Mouse (Mus musculus): Measurements from ENCODE around the gene Il17rd. TPM values are rescaled to one million over a fixed set of nuclear protein-coding genes. Genes with fewer than 3 reads are reported as not detected.

Il17rd gene
- polyA plus RNA-seq, 1 experiment from 2014 or later, result 4.7 TPM

DNA sequence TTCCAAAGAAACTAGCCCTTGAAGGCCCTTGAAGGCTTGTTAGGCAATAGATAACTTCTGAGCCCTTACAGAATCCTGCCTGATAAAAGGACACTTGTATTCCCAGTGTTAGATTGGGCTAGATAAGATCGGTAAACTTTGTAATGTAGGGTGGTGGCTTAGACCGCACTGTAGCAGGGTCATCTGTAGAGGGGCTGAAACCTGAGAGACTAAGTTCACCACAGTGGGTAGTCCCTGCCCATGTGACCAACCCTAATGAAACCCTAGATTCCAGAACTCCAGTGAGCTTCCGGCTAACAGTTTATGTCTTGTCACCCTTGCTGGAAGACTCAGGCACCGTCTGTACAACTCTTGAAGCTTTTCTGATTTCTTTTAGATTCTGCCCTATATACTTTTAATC, 25.1 kb upstream of the Il17rd start:
- Histone ChIP-seq H3K27ac (ENCODE audit: low read depth, low read length) (no peak overlapping the region), H3K27me3 (ENCODE audit: control insufficient read depth, insufficient read depth, low read length) (no peaks in the 10 kb centered on the region), H3K4me2 (no peak overlapping the region), H3K9me3 (ENCODE audit: control insufficient read depth, low read length) (no peaks in the 10 kb centered on the region), H3K4me1 (ENCODE audit: control insufficient read depth, insufficient read depth, low read length) (no peaks in the 10 kb centered on the region), H3K9ac (ENCODE audit: low read length) (no peak overlapping the region), H3K36me3 (ENCODE audit: control insufficient read depth, insufficient read depth, low read length) (no peaks in the 10 kb centered on the region), H3K4me3 (ENCODE audit: low read depth, low read length) (no peak overlapping the region)
- 77% methylated on average over 4 of the region's 4 CpGs for WGBS
- DNase-seq (ENCODE audit: low spot score, missing footprints) (no peak), ATAC-seq (ENCODE audit: low FRiP score) (no peak)

DNA sequence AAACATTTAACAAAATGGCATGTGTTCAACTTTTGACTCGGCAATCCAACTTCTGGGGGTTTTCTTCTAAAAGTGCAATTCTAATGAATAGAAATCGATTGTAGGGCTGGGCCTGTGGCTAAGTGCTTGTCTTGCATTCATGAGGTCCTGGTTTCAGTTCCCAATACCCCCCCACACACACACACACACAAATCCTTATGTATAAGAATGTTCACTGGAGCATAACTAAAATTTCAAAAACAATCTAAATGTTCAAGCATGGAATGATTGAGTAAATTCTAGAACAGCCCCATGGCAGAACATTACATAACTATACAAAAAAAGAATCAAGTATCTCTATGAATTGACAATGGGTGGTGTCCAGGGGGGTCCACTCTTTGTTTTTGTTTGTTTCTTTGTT, 20.8 kb upstream of the Il17rd start:
- no peak for ATAC-seq (ENCODE audit: low FRiP score)
- H3K4me2 ChIP-seq, result no peak overlapping the region
- no peaks in the 10 kb centered on the region for H3K27me3 ChIP-seq (ENCODE audit: control insufficient read depth, insufficient read depth, low read length)
- no peak overlapping the region for H3K9ac ChIP-seq (ENCODE audit: low read length)
- no peaks in the 10 kb centered on the region for H3K9me3 ChIP-seq (ENCODE audit: control insufficient read depth, low read length)
- H3K36me3 ChIP-seq (ENCODE audit: control insufficient read depth, insufficient read depth, low read length), result no peaks in the 10 kb centered on the region
- H3K4me3 ChIP-seq (ENCODE audit: low read depth, low read length), result no peak overlapping the region
- no peak for DNase-seq (ENCODE audit: low spot score, missing footprints)
- WGBS, result 90% methylated on average over 2 of the region's 2 CpGs
- no peaks in the 10 kb centered on the region for H3K4me1 ChIP-seq (ENCODE audit: control insufficient read depth, insufficient read depth, low read length)
- H3K27ac ChIP-seq (ENCODE audit: low read depth, low read length), result no peak overlapping the region

DNA sequence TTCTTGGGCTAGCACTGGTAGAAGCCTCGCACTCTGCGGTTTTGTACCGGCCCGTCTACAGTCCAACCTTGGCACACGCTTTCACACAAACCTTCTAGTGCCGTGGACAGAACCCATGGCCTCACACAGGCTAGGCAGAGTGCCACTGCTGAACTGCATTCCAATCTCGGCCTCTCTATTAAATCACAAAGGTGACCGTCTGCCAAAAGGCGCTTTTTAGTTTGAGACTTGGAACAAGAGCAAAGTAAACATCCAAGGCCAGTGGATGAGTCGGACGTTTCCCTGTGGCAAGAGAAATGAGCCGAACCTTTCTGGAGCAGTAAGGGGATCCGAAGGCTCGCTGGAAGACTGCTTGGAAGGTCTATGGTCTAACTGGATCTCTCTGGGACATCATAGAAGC, 18.9 kb upstream of the Il17rd start:
- ATAC-seq (ENCODE audit: low FRiP score) (no peak), DNase-seq (ENCODE audit: low spot score, missing footprints) (no peak)
- Histone ChIP-seq H3K27me3 (ENCODE audit: control insufficient read depth, insufficient read depth, low read length) (no peaks in the 10 kb centered on the region), H3K4me2 (no peak overlapping the region), H3K36me3 (ENCODE audit: control insufficient read depth, insufficient read depth, low read length) (no peaks in the 10 kb centered on the region), H3K9me3 (ENCODE audit: control insufficient read depth, low read length) (no peaks in the 10 kb centered on the region), H3K27ac (ENCODE audit: low read depth, low read length) (no peak overlapping the region), H3K4me1 (ENCODE audit: control insufficient read depth, insufficient read depth, low read length) (no peaks in the 10 kb centered on the region), H3K4me3 (ENCODE audit: low read depth, low read length) (no peak overlapping the region), H3K9ac (ENCODE audit: low read length) (no peak overlapping the region)
- WGBS, result 91% methylated on average over 14 of the region's 14 CpGs

DNA sequence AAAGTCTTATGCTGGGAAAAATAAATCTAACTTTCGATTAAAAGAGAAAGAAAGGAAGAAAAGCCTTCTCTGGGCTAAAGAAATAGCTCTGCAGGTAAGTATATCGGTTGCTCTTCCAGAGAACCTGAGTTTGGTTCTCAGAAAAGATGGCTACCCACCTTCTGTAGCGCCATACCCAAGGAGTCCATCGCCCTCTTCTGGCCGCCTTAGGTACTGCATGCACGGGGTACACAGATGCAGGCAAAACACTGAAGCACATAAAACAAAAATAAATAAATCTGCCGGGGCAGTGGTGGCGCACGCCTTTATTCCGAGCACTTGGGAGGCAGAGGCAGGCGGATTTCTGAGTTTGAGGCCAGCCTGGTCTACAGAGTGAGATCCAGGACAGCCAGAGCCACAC, 15.9 kb upstream of the Il17rd start:
- ATAC-seq (ENCODE audit: low FRiP score) (no peak), DNase-seq (ENCODE audit: low spot score, missing footprints) (peak; percentile 94)
- Histone ChIP-seq H3K9me3 (ENCODE audit: control insufficient read depth, low read length) (no peaks in the 10 kb centered on the region), H3K27ac (ENCODE audit: low read depth, low read length) (no peak overlapping the region), H3K4me2 (no peak overlapping the region), H3K27me3 (ENCODE audit: control insufficient read depth, insufficient read depth, low read length) (no peaks in the 10 kb centered on the region), H3K9ac (ENCODE audit: low read length) (no peak overlapping the region), H3K4me1 (ENCODE audit: control insufficient read depth, insufficient read depth, low read length) (no peaks in the 10 kb centered on the region), H3K4me3 (ENCODE audit: low read depth, low read length) (no peak overlapping the region), H3K36me3 (ENCODE audit: control insufficient read depth, insufficient read depth, low read length) (no peaks in the 10 kb centered on the region)
- WGBS, result 42% methylated on average over 11 of the region's 11 CpGs

DNA sequence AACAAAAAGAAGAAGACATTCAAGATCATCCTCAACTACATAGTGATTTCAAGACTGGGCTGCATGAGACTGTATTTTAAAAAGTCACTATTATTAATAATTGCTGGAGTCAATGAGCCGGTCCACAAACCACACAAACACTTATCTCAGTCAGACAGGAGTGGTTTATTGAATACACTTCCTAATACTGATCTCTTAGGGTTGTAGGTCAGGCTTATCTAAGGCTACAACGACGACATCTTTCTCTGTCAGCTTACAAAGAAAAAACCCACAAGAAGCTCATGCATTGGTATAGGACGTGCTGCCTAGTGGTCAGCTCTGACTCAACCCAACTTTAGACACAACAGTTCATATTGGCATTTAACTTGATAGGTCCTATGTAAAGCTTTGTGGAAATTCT, 14.1 kb upstream of the Il17rd start:
- H3K4me1 ChIP-seq (ENCODE audit: control insufficient read depth, insufficient read depth, low read length), result no peaks in the 10 kb centered on the region
- H3K36me3 ChIP-seq (ENCODE audit: control insufficient read depth, insufficient read depth, low read length), result no peaks in the 10 kb centered on the region
- no peak for DNase-seq (ENCODE audit: low spot score, missing footprints)
- H3K9ac ChIP-seq (ENCODE audit: low read length), result no peak overlapping the region
- H3K27ac ChIP-seq (ENCODE audit: low read depth, low read length), result no peak overlapping the region
- no peak overlapping the region for H3K4me2 ChIP-seq
- WGBS, result 85% methylated on average over 4 of the region's 4 CpGs
- H3K27me3 ChIP-seq (ENCODE audit: control insufficient read depth, insufficient read depth, low read length), result no peaks in the 10 kb centered on the region
- H3K9me3 ChIP-seq (ENCODE audit: control insufficient read depth, low read length), result no peaks in the 10 kb centered on the region
- H3K4me3 ChIP-seq (ENCODE audit: low read depth, low read length), result no peak overlapping the region
- no peak for ATAC-seq (ENCODE audit: low FRiP score)

DNA sequence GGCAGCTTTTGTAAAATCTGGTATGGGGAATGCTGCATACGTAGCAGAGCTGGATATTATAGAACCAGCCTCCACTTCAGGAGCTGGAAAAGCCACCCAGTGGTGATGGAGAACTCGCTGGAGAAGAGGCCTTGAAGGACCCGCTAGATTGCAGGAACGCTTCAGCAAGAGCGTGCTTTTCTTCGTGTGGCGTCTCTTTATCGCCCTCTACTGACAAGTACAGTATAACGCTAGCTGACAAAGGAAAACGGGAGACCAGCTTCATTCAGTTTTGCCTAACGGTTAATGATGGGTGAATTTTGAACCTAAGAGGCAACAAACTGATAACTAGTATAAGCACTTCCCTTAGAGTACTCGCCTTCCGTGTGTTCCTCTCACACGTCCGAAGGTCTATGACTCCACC, 9.0 kb upstream of the Il17rd start:
- Histone ChIP-seq H3K9me3 (ENCODE audit: control insufficient read depth, low read length) (no peaks in the 10 kb centered on the region), H3K27ac (ENCODE audit: low read depth, low read length) (no peak overlapping the region), H3K36me3 (ENCODE audit: control insufficient read depth, insufficient read depth, low read length) (no peaks in the 10 kb centered on the region), H3K9ac (ENCODE audit: low read length) (peak overlapping the region; percentile 36; the same call in 1 of the 2 replicates), H3K4me3 (ENCODE audit: low read depth, low read length) (no peak overlapping the region), H3K4me1 (ENCODE audit: control insufficient read depth, insufficient read depth, low read length) (no peaks in the 10 kb centered on the region), H3K27me3 (ENCODE audit: control insufficient read depth, insufficient read depth, low read length) (no peaks in the 10 kb centered on the region), H3K4me2 (no peak overlapping the region)
- ATAC-seq (ENCODE audit: low FRiP score) (0 out of 2 replicates have a peak, but pooled peaks have one; percentile 42), DNase-seq (ENCODE audit: low spot score, missing footprints) (peak; percentile 92)
- 6% methylated on average over 15 of the region's 15 CpGs for WGBS

DNA sequence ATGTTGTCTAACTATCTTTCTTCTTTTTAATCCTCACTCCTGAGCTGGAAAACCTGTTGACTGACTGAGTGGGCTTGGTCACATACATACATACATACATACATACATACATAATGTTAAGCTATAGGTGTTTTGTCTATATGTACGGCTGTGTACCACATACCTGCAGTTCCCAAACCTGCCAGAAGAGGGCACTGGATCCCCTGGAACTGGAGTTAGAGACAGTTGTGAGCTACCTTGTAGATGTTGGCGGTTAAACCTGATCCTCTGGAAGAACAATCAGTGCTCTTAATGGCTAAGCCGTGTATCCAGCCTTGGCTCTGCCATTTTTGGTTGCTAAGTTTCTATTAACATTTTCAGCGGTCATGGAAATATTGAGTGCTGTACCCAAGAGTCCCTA, 7.6 kb upstream of the Il17rd start:
- H3K4me1 ChIP-seq (ENCODE audit: control insufficient read depth, insufficient read depth, low read length), result no peaks in the 10 kb centered on the region
- DNase-seq (ENCODE audit: low spot score, missing footprints), result peak; percentile 96
- no peak overlapping the region for H3K4me2 ChIP-seq
- no peaks in the 10 kb centered on the region for H3K27me3 ChIP-seq (ENCODE audit: control insufficient read depth, insufficient read depth, low read length)
- H3K27ac ChIP-seq (ENCODE audit: low read depth, low read length), result no peak overlapping the region
- ATAC-seq (ENCODE audit: low FRiP score), result peak; percentile 40; the same call in 1 of the 2 replicates
- WGBS, result 10% methylated on average over 4 of the region's 4 CpGs
- H3K9ac ChIP-seq (ENCODE audit: low read length), result no peak overlapping the region
- no peaks in the 10 kb centered on the region for H3K36me3 ChIP-seq (ENCODE audit: control insufficient read depth, insufficient read depth, low read length)
- H3K4me3 ChIP-seq (ENCODE audit: low read depth, low read length), result no peak overlapping the region
- no peaks in the 10 kb centered on the region for H3K9me3 ChIP-seq (ENCODE audit: control insufficient read depth, low read length)

DNA sequence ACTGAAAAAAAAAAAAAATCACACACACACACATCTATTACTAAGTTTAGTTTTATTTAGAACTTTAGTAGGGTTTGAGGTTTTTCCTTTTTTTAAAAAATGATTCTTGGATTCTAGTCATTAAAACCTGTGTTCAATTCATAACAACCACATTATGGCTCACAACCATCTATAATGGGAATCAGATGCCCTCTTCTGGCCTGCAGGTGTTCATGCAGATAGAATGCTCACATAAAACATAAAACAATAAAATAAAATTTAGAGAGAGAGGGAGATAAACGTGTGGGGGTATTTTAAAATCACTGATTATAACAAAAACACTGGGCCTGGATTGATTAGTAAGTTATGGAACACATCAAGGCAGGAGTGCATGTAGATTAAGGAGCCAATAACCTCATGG, 1.2 kb upstream of the Il17rd start:
- Histone ChIP-seq H3K27ac (ENCODE audit: low read depth, low read length) (no peak overlapping the region), H3K4me2 (no peak overlapping the region), H3K9me3 (ENCODE audit: control insufficient read depth, low read length) (no peaks in the 10 kb centered on the region), H3K27me3 (ENCODE audit: control insufficient read depth, insufficient read depth, low read length) (peaks cover 22% of the 10 kb centered on the region), H3K9ac (ENCODE audit: low read length) (no peak overlapping the region), H3K36me3 (ENCODE audit: control insufficient read depth, insufficient read depth, low read length) (no peaks in the 10 kb centered on the region), H3K4me3 (ENCODE audit: low read depth, low read length) (no peak overlapping the region), H3K4me1 (ENCODE audit: control insufficient read depth, insufficient read depth, low read length) (peaks cover 2% of the 10 kb centered on the region)
- peak; percentile 31 for DNase-seq (ENCODE audit: low spot score, missing footprints)
- ATAC-seq (ENCODE audit: low FRiP score), result no peak
- WGBS, result 72% methylated on average over 1 of the region's 1 CpGs

DNA sequence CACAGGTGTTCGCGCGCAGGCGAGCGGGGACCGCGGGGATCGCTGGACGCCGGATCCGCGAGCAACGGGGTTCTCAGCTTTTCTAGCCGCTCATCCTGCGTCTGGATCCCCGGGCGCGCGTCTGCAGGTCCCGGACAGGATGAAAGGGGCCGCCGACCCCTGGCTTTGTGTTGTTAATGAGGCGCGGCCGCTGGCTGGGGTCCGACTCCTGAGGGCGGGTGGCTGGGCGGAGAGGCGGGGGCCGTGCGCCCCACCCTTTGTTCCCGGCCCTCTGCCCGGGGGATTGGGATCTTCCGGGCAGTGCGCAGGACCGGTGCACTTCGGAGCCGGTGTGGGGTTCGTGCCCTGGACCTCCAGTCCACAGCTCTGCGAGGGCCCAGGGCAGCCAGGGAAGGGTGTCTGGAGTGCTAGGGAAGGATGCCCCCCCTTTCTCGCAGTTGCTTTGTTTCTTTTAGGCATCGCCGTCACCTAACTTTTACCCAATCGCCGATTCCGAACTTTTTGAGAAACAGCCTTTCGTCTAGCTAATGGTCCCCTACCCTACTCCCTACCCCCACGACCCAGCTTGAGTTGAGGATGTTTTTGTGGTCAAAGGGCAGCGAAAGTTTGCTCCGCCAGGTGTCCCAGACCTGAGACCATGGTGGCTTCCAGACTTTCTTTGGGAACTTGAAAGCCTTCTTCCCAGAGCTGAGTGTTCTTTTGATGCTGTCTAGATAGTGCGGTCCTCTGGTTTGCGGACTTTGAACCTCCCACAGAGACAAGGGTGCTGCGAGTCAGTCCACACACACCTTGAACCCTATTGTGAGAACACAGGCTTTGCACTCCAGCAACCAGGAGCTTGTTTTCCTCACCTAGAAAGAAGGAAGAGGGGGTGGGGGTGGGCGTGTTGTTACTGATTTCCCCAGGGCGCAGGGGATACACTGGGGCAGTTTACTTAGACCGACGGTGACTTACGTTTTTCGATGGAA, 824 bp downstream of the Il17rd start:
- Histone ChIP-seq H3K9me3 (ENCODE audit: control insufficient read depth, low read length) (no peaks in the 10 kb centered on the region), H3K4me1 (ENCODE audit: control insufficient read depth, insufficient read depth, low read length) (peaks cover 12% of the 10 kb centered on the region), H3K27me3 (ENCODE audit: control insufficient read depth, insufficient read depth, low read length) (peaks cover 22% of the 10 kb centered on the region), H3K36me3 (ENCODE audit: control insufficient read depth, insufficient read depth, low read length) (no peaks in the 10 kb centered on the region), H3K4me2 (peak overlapping the region; percentile 95), H3K9ac (ENCODE audit: low read length) (peak overlapping the region; percentile 80), H3K27ac (ENCODE audit: low read depth, low read length) (peak overlapping the region; percentile 80), H3K4me3 (ENCODE audit: low read depth, low read length) (peak overlapping the region; percentile 87)
- ATAC-seq (ENCODE audit: low FRiP score) (peak; percentile 83), DNase-seq (ENCODE audit: low spot score, missing footprints) (peak; percentile 96)
- WGBS, result under 1% methylated on average over 57 of the region's 59 CpGs
